Mouse (Mus musculus): ENCODE data around the gene B230104I21Rik. TPM values are rescaled to one million over a fixed set of nuclear protein-coding genes. Genes with fewer than 3 reads are reported as not detected.

The B230104I21Rik gene
- total RNA-seq (2021): 1 to 10 TPM in 1 of 2 experiments, under 1 TPM in 1; 0.32 to 1.0 TPM

GRCm38 (mm10) chr4:154335761-154336160 lies at the start of gene B230104I21Rik:
TSS of gene B230104I21Rik (plus strand) at chr4:154336127.
- DNase-seq (ENCODE audit: extremely low spot score in 1 of 2, low spot score in 1 of 2): peak; percentile 27 to 32

GRCm38 (mm10) chr4:154293735-154294201 lies 42.2 kb upstream of the B230104I21Rik start:
- no peak for DNase-seq (ENCODE audit: extremely low spot score in 1 of 2, low spot score in 1 of 2)

DNA sequence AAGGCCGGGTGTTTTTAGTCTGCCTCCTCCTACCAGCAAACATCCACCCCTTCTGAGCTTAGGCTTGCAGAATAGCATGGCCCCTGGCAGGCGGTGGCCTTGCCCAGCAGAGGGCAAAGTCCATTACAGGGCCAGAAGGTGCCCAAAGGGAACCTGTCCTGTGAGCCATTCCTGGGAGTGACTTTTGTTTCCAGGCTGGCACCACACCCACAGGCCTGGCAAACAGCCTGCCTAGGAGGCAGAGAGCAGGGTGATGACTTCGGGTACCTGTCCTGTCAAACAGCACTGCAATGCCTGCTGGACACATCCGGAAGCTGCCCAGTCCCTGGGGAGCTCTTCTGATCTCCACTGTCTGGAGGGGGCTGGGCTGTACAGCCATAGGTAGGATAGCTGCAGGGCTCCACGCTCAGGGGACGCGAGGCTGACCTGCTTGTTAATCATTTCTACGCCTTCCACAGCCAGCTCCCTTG lies 41.6 kb upstream of the B230104I21Rik start:
- DNase-seq (ENCODE audit: extremely low spot score in 1 of 2, low spot score in 1 of 2): no peak

DNA sequence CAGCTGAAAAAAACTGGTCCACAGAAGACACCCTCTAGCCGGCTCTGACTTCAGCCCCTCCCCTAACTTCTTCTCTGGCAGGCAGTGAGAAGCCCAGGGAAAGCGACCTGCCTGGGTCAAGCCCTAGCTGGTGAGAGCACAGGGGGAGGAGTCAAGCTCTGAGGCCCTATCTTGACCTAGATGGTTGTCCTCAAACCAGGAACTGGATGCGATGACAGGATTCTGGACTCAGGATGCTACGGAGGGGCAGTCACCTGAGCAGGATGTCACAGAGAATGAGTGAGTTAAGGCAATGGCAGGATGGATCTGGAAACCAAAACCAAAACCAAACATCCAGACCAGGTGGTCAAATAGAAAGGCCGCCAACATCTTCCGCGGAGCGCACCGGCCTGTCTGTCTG lies 38.2 kb upstream of the B230104I21Rik start:
- no peak for DNase-seq (ENCODE audit: extremely low spot score in 1 of 2, low spot score in 1 of 2)

- DNase-seq (ENCODE audit: extremely low spot score in 1 of 2, low spot score in 1 of 2): no peak
Observed at GRCm38 (mm10) chr4:154299541-154300271, 36.2 kb upstream of the B230104I21Rik start.

DNA sequence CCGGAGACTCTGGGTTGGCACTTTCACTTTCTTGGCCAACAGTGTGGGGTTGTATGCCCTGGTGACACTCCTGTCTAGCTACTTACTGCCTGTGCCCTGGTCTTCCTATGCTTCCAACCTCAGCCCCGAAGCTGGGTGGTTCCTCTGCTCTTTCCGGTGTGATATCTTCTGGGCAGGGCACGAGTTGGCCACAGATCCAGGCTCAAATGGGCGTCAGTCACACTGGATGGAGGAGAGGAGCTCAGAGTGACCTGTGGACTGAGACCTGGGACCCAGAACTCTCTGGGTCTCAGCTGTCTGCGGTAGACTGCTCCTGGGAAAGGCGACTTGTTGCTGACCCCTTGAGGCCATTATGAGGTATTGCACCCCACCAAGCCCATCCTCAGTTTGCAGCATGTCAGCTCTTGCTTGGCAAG lies 34.5 kb upstream of the B230104I21Rik start, which contains the start of gene Arhgef16:
Gene Arhgef16, minus strand, starts transcription at position 211 of the 416 bp plus-strand sequence.
- DNase-seq (ENCODE audit: extremely low spot score in 1 of 2, low spot score in 1 of 2): peak; percentile 45 to 50

GRCm38 (mm10) chr4:154309131-154309530 lies 26.8 kb upstream of the B230104I21Rik start:
- no peak for DNase-seq (ENCODE audit: extremely low spot score in 1 of 2, low spot score in 1 of 2)

GRCm38 (mm10) chr4:154310576-154311262 lies 25.2 kb upstream of the B230104I21Rik start:
- no peak for DNase-seq (ENCODE audit: extremely low spot score in 1 of 2, low spot score in 1 of 2)

GRCm38 (mm10) chr4:154312143-154312812 lies 23.6 kb upstream of the B230104I21Rik start:
- DNase-seq (ENCODE audit: extremely low spot score in 1 of 2, low spot score in 1 of 2): no peak

- no peak for DNase-seq (ENCODE audit: extremely low spot score in 1 of 2, low spot score in 1 of 2)
Observed at GRCm38 (mm10) chr4:154312935-154313621, 22.8 kb upstream of the B230104I21Rik start.

DNA sequence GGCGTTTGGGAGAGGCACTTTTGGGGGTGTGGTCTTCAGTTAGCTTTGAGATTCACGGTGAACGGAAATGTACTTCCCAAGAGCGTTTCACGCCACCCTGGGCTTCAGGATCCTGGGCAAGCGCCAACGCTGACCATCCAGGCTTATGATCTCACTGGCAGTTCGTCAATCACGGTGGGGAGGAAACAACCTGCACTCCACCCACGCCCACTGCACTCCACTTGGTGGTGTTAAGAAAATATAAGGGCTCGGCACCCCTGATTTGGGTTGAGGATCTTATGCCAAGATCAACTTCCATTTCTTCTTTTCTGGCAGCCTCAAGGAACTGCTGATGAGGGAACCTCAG lies 22.3 kb upstream of the B230104I21Rik start:
- no peak for DNase-seq (ENCODE audit: extremely low spot score in 1 of 2, low spot score in 1 of 2)

DNA sequence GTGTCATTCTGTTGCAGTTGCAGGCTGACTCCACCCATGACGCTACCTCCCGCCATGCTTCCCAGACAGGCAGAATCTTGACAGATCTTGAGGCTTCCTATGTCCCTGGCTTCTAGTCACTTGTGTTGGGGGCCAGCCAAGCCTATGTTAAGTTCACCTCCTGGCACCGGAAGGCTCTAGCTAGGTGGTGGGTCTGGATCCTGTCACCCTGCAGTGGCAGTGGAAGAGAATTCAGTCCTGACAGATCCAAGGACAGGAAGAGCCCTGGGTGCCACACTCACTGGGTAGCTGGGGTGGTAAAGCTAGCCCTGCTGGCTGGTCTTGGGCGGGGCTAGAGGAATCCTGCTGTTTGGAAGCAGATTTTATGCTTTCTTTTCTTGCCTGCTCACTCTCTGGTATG lies 10.5 kb upstream of the B230104I21Rik start:
- no peak for DNase-seq (ENCODE audit: extremely low spot score in 1 of 2, low spot score in 1 of 2)

DNA sequence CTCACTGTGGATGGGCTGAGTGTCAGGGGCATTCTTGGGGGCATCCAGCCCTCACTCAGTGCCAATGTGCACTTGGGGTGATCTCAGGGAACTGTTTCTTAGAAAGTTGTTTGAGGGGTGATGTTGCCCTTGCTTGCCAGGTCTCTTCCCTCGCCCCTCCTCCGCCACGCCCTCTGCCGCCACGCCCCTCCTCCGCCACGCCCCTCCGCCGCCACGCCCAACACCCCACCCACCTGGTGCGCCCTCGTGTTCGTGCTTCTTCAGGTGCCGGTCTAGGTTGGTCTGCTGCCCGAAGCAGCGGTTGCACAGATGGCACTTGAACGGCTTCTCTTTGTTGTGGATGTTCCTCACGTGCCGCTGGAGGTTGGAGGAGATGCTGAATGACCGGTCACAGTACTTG lies 7.5 kb upstream of the B230104I21Rik start:
- no peak for DNase-seq (ENCODE audit: extremely low spot score in 1 of 2, low spot score in 1 of 2)

DNA sequence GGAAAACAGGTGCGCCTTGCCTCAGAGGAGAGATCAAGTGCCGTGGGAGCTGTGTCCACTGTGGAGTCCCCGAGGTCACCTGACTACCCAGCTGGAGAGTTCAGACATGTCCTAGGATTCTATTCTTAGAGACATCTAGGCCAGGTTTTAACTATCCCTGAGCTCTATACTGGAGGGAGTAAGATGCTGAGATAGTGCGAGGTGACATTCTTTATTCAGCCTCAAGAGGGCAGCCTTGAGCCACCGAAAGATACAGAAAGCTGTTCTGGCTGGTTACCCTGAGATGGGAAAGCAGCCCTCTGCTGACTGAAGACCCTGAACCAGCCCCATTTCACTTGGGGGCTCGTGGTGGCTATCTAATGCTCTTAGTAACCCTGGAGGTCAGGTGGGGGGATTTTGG lies 7.1 kb upstream of the B230104I21Rik start:
- DNase-seq (ENCODE audit: extremely low spot score in 1 of 2, low spot score in 1 of 2): peak; percentile 60 to 82

- no peak for DNase-seq (ENCODE audit: extremely low spot score in 1 of 2, low spot score in 1 of 2)
Observed at GRCm38 (mm10) chr4:154330001-154330400, 5.9 kb upstream of the B230104I21Rik start.

DNA sequence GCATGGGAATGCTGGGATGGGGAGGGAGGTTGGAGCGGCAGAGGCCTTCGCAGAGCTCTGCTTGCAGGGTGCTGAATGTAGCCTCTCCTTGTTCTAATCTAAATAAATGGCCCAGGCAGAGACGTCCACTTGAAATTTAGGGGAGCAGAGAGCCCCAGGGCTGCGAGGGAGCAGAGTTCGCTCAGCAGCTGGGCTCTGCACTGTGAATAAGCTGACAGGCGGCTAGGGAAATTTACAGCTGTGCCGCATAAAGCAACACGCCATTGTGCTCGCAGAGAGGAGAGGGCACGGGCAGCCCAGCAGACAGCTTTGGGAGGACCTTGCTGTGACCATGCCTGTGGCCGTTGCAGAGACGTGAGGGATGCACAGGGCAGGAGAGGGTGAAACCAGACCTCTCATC lies 4.7 kb upstream of the B230104I21Rik start:
- no peak for DNase-seq (ENCODE audit: extremely low spot score in 1 of 2, low spot score in 1 of 2)

- no peak for DNase-seq (ENCODE audit: extremely low spot score in 1 of 2, low spot score in 1 of 2)
Observed at GRCm38 (mm10) chr4:154333300-154333699, 2.6 kb upstream of the B230104I21Rik start.

DNA sequence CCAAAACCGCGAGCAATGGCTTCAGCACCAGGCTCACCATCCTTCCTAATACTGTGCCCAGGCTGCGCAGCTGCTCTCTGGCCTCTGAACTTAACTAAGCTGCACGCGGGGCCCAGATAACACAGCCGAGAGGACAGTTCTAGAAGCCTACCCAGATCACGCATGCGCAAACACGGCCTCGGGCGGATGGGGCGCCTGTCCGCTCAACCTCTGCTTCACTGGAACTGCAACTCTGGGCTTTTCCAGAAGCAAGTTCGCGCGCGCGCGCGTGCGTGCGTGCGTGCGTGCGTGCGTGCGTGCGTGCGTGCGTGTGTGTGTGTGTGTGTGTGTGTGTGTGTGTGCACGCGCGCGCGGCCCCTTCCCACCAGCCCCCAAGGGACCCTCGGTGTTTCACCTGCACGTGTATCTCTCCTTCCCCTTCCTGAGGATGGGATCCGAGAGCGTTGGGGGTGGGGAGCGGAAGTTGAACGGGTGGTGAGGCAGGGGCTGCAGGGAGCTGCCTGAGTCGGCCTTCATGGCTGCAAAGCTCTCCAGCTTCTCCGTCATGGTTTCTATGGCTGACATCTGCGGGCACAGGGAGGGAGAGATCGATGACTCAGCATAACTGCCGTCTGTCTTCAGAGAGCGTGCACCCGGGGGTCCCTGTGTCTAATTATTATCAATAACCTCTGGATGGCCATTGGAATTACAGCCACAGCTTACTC lies 1.1 kb upstream of the B230104I21Rik start:
- no peak for DNase-seq (ENCODE audit: extremely low spot score in 1 of 2, low spot score in 1 of 2)

GRCm38 (mm10) chr4:154336650-154337049 lies 723 bp downstream of the B230104I21Rik start:
- no peak for DNase-seq (ENCODE audit: extremely low spot score in 1 of 2, low spot score in 1 of 2)
